Mouse (Mus musculus) forebrain, embryonic 11.5 days (tissue): ENCODE results near the gene Gm10563. TPM values are rescaled to one million over a fixed set of nuclear protein-coding genes. Genes with fewer than 3 reads are reported as not detected.
"Not testable (repeated sequence)": the region's sequence is repeated elsewhere in the genome, so short reads cannot be mapped to it uniquely, and the experiment has no call there.

Experiments
- ATAC-seq: fragments of 200-750 bp; cut with Nextera tagmentation; replicated peaks from 2 replicates; pipeline ENCODE4 v1.8.0; 2017; ENCODE audit warnings: moderate TSS enrichment; ENCODE audit not compliant: low FRiP score
- DNase-seq: peaks from one replicate; pipeline ENCODE4 v3.0.0-alpha.2; 2017; ENCODE audit warnings: low spot score
- H3K27ac ChIP-seq: fragments of 300-500 bp; sonication (generic); 2 replicates; pipeline ENCODE4 v1.5.1; 2014; ENCODE audit warnings: low read depth, low read length
- H3K27me3 ChIP-seq: fragments of 300-500 bp; sonication (generic); 2 replicates; pipeline ENCODE4 v1.6.1; 2014; ENCODE audit warnings: mild to moderate bottlenecking, low read length, mixed read lengths; ENCODE audit not compliant: control insufficient read depth, insufficient read depth
- H3K36me3 ChIP-seq: fragments of 300-500 bp; sonication (generic); 2 replicates; pipeline ENCODE4 v1.6.1; 2014; ENCODE audit warnings: mild to moderate bottlenecking, low read length, moderate library complexity, mixed read lengths; ENCODE audit not compliant: control insufficient read depth, insufficient read depth
- H3K4me1 ChIP-seq: fragments of 300-500 bp; sonication (generic); replicated peaks from 2 replicates; pipeline ENCODE4 v1.6.1; 2014; ENCODE audit warnings: low read length, mixed read lengths; ENCODE audit not compliant: control insufficient read depth, insufficient read depth
- H3K4me2 ChIP-seq: fragments of 300-500 bp; sonication (generic); 2 replicates; pipeline ENCODE4 v1.6.1; 2014; ENCODE audit warnings: low read depth, mild to moderate bottlenecking, low read length, moderate library complexity, mixed read lengths; ENCODE audit not compliant: severe bottlenecking
- H3K4me3 ChIP-seq: fragments of 300-500 bp; sonication (generic); 2 replicates; pipeline ENCODE4 v1.5.1; 2014; ENCODE audit warnings: low read depth, low read length
- H3K9ac ChIP-seq: fragments of 300-500 bp; sonication (generic); 2 replicates; pipeline ENCODE4 v1.6.1; 2014; ENCODE audit warnings: low read length
- H3K9me3 ChIP-seq: fragments of 300-500 bp; sonication (generic); 2 replicates; pipeline ENCODE4 v1.6.1; 2016; ENCODE audit warnings: low read length, mixed read lengths; ENCODE audit not compliant: control insufficient read depth
- WGBS: fragments of 180-500 bp; shearing (Covaris S2); extraction: QIAGEN DNeasy Blood & Tissue Kit; methylation state at CpG from one replicate; pipeline ENCODE4 v1.1.7; 2014; 5-methylcytosine and 5-hydroxymethylcytosine counted together
- polyA plus RNA-seq: library from polyadenylated mRNA; unstranded; fragments of >200 nt; fragmentation: Nextera tagmentation; extraction: Ambion mirVana; gene quantifications from 2 replicates; pipeline ENCODE4 v1.2.1, GENCODE M21; 2014

Gm10563 gene
- polyA plus RNA-seq, 1 experiment from 2014 or later: not detected

GRCm38 (mm10) chr4:155672082-155672481, 26.9 kb upstream of the Gm10563 start:
- H3K4me3 ChIP-seq: no peak overlapping the region
- H3K4me1 ChIP-seq: no peaks in the 10 kb centered on the region; the same call in 1 of the 2 replicates
- no peak overlapping the region for H3K4me2 ChIP-seq
- DNase-seq (no peak), ATAC-seq (no peak)
- no peaks in the 10 kb centered on the region for H3K27me3 ChIP-seq
- no peak overlapping the region for H3K9ac ChIP-seq
- H3K9me3 ChIP-seq: no peaks in the 10 kb centered on the region
- H3K27ac ChIP-seq: no peak overlapping the region
- WGBS: 66% methylated on average over 2 of the region's 2 CpGs
- H3K36me3 ChIP-seq: no peaks in the 10 kb centered on the region

DNA sequence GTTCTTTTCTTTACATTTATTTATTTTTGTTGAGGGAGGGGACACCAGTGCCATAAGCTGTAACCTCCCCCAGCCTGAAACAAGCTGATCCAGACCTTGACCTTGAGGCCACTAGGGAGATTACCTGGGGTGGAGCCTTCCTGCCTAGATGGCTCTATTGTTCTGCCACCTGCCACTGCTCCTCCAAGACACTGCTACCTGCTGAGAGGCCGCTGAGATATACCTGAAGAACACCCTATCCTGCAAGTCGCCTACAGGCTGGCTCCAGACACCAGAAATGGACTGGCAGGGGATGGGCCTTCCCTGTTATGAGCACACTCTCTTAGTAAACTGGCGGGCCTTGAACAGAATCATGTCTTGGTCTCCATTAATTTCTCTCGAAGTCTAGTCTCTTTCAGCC, 25.0 kb upstream of the Gm10563 start:
- not testable (repeated sequence) for H3K4me3 ChIP-seq, H3K4me1 ChIP-seq, DNase-seq, H3K27ac ChIP-seq, H3K27me3 ChIP-seq, H3K9me3 ChIP-seq, H3K4me2 ChIP-seq, ATAC-seq, H3K36me3 ChIP-seq, H3K9ac ChIP-seq
- 59% methylated on average over 4 of the region's 4 CpGs for WGBS

DNA sequence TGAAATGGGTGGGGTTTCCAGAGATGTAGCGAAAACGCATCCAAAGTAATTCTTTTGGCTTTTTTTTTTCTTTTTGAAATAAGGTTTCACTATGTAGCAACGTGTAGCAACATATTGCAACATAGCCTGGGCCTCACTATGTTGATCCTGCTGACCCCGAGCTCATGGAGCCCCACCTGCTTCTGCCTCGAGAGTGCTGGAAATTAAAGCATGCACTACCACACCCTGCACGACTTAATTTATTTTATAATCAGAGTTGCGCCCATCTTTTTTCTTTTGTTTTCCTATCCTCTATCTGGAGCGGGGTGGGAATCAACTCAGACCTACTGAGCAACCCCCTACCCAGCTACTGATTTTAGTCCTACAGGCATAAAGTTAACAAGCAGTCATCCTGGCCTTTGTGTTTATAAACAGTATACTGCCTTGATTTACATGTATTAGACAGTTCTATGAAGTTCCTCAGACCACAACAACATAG, 24.4 kb upstream of the Gm10563 start:
- Histone ChIP-seq H3K4me2 (peak overlapping the region; percentile 91), H3K9ac (0 out of 2 replicates have a peak overlapping the region, but pooled peaks have one; percentile 35), H3K27me3 (no peaks in the 10 kb centered on the region), H3K9me3 (no peaks in the 10 kb centered on the region), H3K4me3 (peak overlapping the region; percentile 79), H3K36me3 (no peaks in the 10 kb centered on the region), H3K4me1 (no peaks in the 10 kb centered on the region; the same call in 1 of the 2 replicates), H3K27ac (no peak overlapping the region)
- DNase-seq (no peak), ATAC-seq (peak; percentile 55)
- under 1% methylated on average over 8 of the region's 8 CpGs for WGBS

GRCm38 (mm10) chr4:155668689-155669597, 23.7 kb upstream of the Gm10563 start, which contains the start of gene Mib2:
TSS of gene Mib2 (minus strand) at chr4:155669198.
- ATAC-seq: peak; percentile 98
- Histone ChIP-seq H3K4me3 (peak within 1 kb of the TSS; percentile 79), H3K27me3 (no peaks in the 10 kb centered on the region), H3K27ac (0 out of 2 replicates have a peak within 1 kb of the TSS, but pooled peaks have one; percentile 37), H3K4me1 (no peaks in the 10 kb centered on the region; the same call in 1 of the 2 replicates), H3K9me3 (no peaks in the 10 kb centered on the region), H3K36me3 (no peaks in the 10 kb centered on the region), H3K4me2 (peak within 1 kb of the TSS; percentile 91), H3K9ac (peak within 1 kb of the TSS; percentile 80)
- peak; percentile 98 for DNase-seq
- under 1% methylated on average over 73 of the region's 73 CpGs for WGBS

DNA sequence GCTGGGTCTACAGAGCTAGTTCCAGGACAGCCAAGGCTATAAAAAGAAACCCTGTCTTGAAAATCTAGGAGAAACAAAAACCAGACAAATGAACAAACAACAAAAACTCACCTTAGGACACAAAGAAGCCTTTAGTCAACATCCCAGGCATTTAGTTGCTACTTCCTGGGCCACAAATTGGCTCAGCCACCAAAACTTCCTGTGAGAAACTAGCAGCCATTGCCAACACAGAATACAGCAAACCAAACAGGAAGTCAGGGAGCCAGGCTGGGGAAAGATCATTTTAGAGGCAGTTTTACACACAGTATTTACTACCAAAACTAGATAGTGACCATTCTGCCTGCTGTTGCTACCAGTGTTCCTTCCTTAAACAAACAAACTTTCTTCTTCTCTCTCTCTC, 21.7 kb upstream of the Gm10563 start:
- Histone ChIP-seq H3K27ac (no peak overlapping the region), H3K36me3 (no peaks in the 10 kb centered on the region), H3K9me3 (no peaks in the 10 kb centered on the region), H3K4me3 (no peak overlapping the region), H3K4me2 (no peak overlapping the region), H3K9ac (no peak overlapping the region), H3K4me1 (no peaks in the 10 kb centered on the region; the same call in 1 of the 2 replicates), H3K27me3 (no peaks in the 10 kb centered on the region)
- DNase-seq (no peak), ATAC-seq (no peak)

- DNase-seq (no peak), ATAC-seq (no peak)
- no peaks in the 10 kb centered on the region for H3K36me3 ChIP-seq
- no peak overlapping the region for H3K4me3 ChIP-seq
- 90% methylated on average over 12 of the region's 12 CpGs for WGBS
- H3K9ac ChIP-seq: no peak overlapping the region
- peaks cover 4% of the 10 kb centered on the region; the same call in 1 of the 2 replicates for H3K27me3 ChIP-seq
- no peaks in the 10 kb centered on the region for H3K4me1 ChIP-seq
- no peak overlapping the region for H3K27ac ChIP-seq
- no peaks in the 10 kb centered on the region for H3K9me3 ChIP-seq
- no peak overlapping the region for H3K4me2 ChIP-seq
Observed at GRCm38 (mm10) chr4:155660641-155661040, 15.4 kb upstream of the Gm10563 start.

DNA sequence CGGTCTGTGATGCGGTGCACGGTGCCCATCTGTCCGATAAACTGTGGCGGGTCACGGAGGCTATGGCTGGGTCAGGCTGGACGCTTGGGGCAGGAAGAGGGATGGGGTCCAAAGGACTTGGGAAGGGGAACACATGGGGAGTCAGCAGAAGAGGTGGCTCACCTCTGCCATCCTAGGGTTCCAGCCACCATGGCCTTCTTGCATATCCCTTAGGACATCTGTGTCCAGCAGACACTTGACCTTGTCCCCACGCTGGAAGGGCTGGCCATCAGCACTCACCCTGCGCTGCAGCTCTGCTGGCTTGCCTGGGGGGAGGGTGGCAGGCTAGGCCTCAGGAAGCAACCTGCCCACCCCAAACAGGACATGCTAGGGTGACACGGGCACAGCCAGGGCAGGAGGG, 13.8 kb upstream of the Gm10563 start:
- Histone ChIP-seq H3K4me1 (peaks cover 6% of the 10 kb centered on the region), H3K4me2 (no peak overlapping the region), H3K27ac (no peak overlapping the region), H3K9ac (no peak overlapping the region), H3K9me3 (no peaks in the 10 kb centered on the region), H3K27me3 (peaks cover 21% of the 10 kb centered on the region), H3K4me3 (no peak overlapping the region), H3K36me3 (no peaks in the 10 kb centered on the region)
- ATAC-seq: no peak
- WGBS: 96% methylated on average over 10 of the region's 10 CpGs
- no peak for DNase-seq

DNA sequence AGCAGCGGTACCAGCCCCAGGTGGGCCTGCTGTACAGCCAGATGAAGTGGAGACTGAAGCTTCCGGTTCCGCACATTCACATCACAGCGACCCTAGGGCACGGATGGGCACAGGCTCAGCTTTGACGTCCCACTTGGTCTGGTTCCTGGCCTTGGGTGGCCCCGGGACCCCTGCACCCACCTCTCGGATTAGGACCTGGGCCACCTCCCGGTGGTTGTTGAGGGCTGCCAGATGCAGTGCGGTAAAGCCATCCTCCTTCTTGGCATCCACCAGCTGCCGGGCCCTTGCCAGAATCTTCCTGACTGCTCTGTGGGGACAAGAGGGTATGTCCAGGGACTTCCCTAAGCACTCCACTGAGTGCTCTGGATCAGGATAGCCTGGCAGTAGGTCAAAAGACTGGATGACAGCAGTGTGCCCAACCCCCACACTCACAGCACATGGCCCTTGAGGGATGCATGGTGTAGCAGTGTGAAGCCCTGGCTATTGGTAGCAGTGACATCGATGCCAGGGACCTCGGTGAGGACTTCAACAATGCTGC, 11.1 kb upstream of the Gm10563 start:
- WGBS: 89% methylated on average over 13 of the region's 13 CpGs
- Histone ChIP-seq H3K4me3 (no peak overlapping the region), H3K36me3 (no peaks in the 10 kb centered on the region; the same call in 1 of the 2 replicates), H3K27ac (no peak overlapping the region), H3K4me1 (peaks cover 18% of the 10 kb centered on the region), H3K27me3 (peaks cover 48% of the 10 kb centered on the region), H3K9ac (no peak overlapping the region), H3K4me2 (no peak overlapping the region), H3K9me3 (no peaks in the 10 kb centered on the region)
- no peak for DNase-seq
- ATAC-seq: no peak
